Mouse (Mus musculus) C2C12 (cell line): ENCODE results near the gene Sema4d. TPM values are rescaled to one million over a fixed set of nuclear protein-coding genes. Genes with fewer than 3 reads are reported as not detected.

ENCODE experiments used
- H3K27me3 ChIP-seq: one replicate; pipeline ENCODE4 v1.6.1; 2011; ENCODE audit not compliant: control insufficient read depth, insufficient read depth, insufficient read length
- H3K36me3 ChIP-seq: one replicate; pipeline ENCODE4 v1.6.1; 2011; ENCODE audit not compliant: control insufficient read depth, insufficient read depth
- H3K4me3 ChIP-seq: one replicate; pipeline ENCODE4 v1.5.1; 2011; ENCODE audit warnings: mild to moderate bottlenecking, control low read depth; ENCODE audit not compliant: poor library complexity, insufficient read depth, severe bottlenecking
- H3K79me2 ChIP-seq: one replicate; pipeline ENCODE4 v1.6.1; 2011; ENCODE audit not compliant: control insufficient read depth, insufficient read depth
- H3K79me3 ChIP-seq: one replicate; pipeline ENCODE4 v1.6.1; 2011; ENCODE audit warnings: low read depth, control low read depth
- H3ac ChIP-seq: one replicate; pipeline ENCODE3; 2011; ENCODE audit warnings: low read depth; ENCODE audit not compliant: control insufficient read depth, insufficient read length
- CEBPB ChIP-seq: IDR thresholded peaks from one replicate; pipeline ENCODE4 v1.6.1; 2011; ENCODE audit warnings: low read depth, mild to moderate bottlenecking, control low read depth, moderate library complexity
- CTCF ChIP-seq: IDR thresholded peaks from one replicate; pipeline ENCODE4 v1.5.1; 2011; ENCODE audit not compliant: control insufficient read depth, insufficient read depth, insufficient read length
- FOSL1 ChIP-seq: IDR thresholded peaks from one replicate; pipeline ENCODE4 v1.8.0; 2011; ENCODE audit warnings: mild to moderate bottlenecking, low read length; ENCODE audit not compliant: poor library complexity, insufficient read depth, severe bottlenecking
- MAX ChIP-seq: IDR thresholded peaks from one replicate; pipeline ENCODE4 v1.6.1; 2011; ENCODE audit warnings: mild to moderate bottlenecking, control low read depth
- MYOD1 ChIP-seq: IDR thresholded peaks from one replicate; pipeline ENCODE4 v1.6.1; 2011; ENCODE audit warnings: low read depth; ENCODE audit not compliant: control insufficient read depth, insufficient read length
- MYOG ChIP-seq: IDR thresholded peaks from one replicate; pipeline ENCODE4 v1.6.1; 2011; ENCODE audit not compliant: control insufficient read depth, insufficient read length; ENCODE audit errors: extremely low read depth
- USF1 ChIP-seq: IDR thresholded peaks from one replicate; pipeline ENCODE4 v1.6.1; 2011; ENCODE audit warnings: low read depth, mild to moderate bottlenecking, control low read depth, moderate library complexity
- polyA plus RNA-seq: library from polyadenylated mRNA; unstranded; fragments of >200 nt; fragmentation: generic; extraction: Trizol; gene quantifications from one replicate; pipeline ENCODE4 v1.2.1, GENCODE M21; 2012; ENCODE audit warnings: missing spikeins

Sema4d gene
- polyA plus RNA-seq, 1 experiment: 0.20 TPM

GRCm38 (mm10) chr13:51698318-51698717 lies 95.2 kb downstream of the Sema4d start:
- Histone ChIP-seq H3K79me2 (no peaks in the 10 kb centered on the region), H3K36me3 (no peaks in the 10 kb centered on the region), H3K79me3 (no peaks in the 10 kb centered on the region), H3K27me3 (no peaks in the 10 kb centered on the region), H3ac (no peak overlapping the region), H3K4me3 (no peak overlapping the region)
- no peak for TF ChIP-seq MAX
- no peak for TF ChIP-seq FOSL1
- TF ChIP-seq USF1: no peak
- no peak for TF ChIP-seq MYOG
- no peak for TF ChIP-seq CTCF
- TF ChIP-seq CEBPB: no peak
- no peak for TF ChIP-seq MYOD1

- Histone ChIP-seq H3K4me3 (no peak overlapping the region), H3K79me3 (no peaks in the 10 kb centered on the region), H3ac (no peak overlapping the region), H3K27me3 (no peaks in the 10 kb centered on the region), H3K79me2 (no peaks in the 10 kb centered on the region), H3K36me3 (no peaks in the 10 kb centered on the region)
- TF ChIP-seq MYOG (no peak), MAX (no peak), CEBPB (no peak)
Observed at GRCm38 (mm10) chr13:51697897-51698296, 95.7 kb downstream of the Sema4d start.

GRCm38 (mm10) chr13:51697455-51697854 lies 96.1 kb downstream of the Sema4d start:
- TF ChIP-seq CTCF (no peak), MYOG (no peak), USF1 (no peak), CEBPB (no peak), MAX (no peak), FOSL1 (no peak), MYOD1 (no peak)
- H3K4me3 ChIP-seq: no peak overlapping the region
- no peaks in the 10 kb centered on the region for H3K79me2 ChIP-seq
- no peak overlapping the region for H3ac ChIP-seq
- no peaks in the 10 kb centered on the region for H3K27me3 ChIP-seq
- H3K79me3 ChIP-seq: no peaks in the 10 kb centered on the region
- no peaks in the 10 kb centered on the region for H3K36me3 ChIP-seq

GRCm38 (mm10) chr13:51696481-51696880 lies 97.1 kb downstream of the Sema4d start:
- H3K27me3 ChIP-seq: no peaks in the 10 kb centered on the region
- H3K36me3 ChIP-seq: no peaks in the 10 kb centered on the region
- no peak for TF ChIP-seq MYOD1
- no peak for TF ChIP-seq CTCF
- no peak for TF ChIP-seq MYOG
- TF ChIP-seq USF1: no peak
- TF ChIP-seq FOSL1: no peak
- no peak for TF ChIP-seq MAX
- no peak for TF ChIP-seq CEBPB
- no peaks in the 10 kb centered on the region for H3K79me3 ChIP-seq
- no peak overlapping the region for H3K4me3 ChIP-seq
- no peak overlapping the region for H3ac ChIP-seq
- no peaks in the 10 kb centered on the region for H3K79me2 ChIP-seq

GRCm38 (mm10) chr13:51688688-51689087 lies 104.9 kb downstream of the Sema4d start:
- peaks cover 31% of the 10 kb centered on the region for H3K36me3 ChIP-seq
- TF ChIP-seq MAX (no peak), USF1 (no peak), MYOD1 (no peak), CTCF (no peak), MYOG (no peak), FOSL1 (no peak), CEBPB (no peak)
- no peaks in the 10 kb centered on the region for H3K79me3 ChIP-seq
- no peak overlapping the region for H3K4me3 ChIP-seq
- no peaks in the 10 kb centered on the region for H3K27me3 ChIP-seq
- H3K79me2 ChIP-seq: no peaks in the 10 kb centered on the region
- no peak overlapping the region for H3ac ChIP-seq

- H3K27me3 ChIP-seq: no peaks in the 10 kb centered on the region
- H3K36me3 ChIP-seq: peaks cover 47% of the 10 kb centered on the region
- H3K4me3 ChIP-seq: no peak overlapping the region
- no peaks in the 10 kb centered on the region for H3K79me3 ChIP-seq
- no peaks in the 10 kb centered on the region for H3K79me2 ChIP-seq
- no peak overlapping the region for H3ac ChIP-seq
- TF ChIP-seq FOSL1: no peak
- no peak for TF ChIP-seq MAX
- no peak for TF ChIP-seq MYOG
- TF ChIP-seq CTCF: no peak
- TF ChIP-seq CEBPB: no peak
- TF ChIP-seq USF1: no peak
- TF ChIP-seq MYOD1: no peak
Observed at GRCm38 (mm10) chr13:51686966-51687365, 106.6 kb downstream of the Sema4d start.
